Mouse (Mus musculus): Measurements from ENCODE around the gene Ethe1.

DNA sequence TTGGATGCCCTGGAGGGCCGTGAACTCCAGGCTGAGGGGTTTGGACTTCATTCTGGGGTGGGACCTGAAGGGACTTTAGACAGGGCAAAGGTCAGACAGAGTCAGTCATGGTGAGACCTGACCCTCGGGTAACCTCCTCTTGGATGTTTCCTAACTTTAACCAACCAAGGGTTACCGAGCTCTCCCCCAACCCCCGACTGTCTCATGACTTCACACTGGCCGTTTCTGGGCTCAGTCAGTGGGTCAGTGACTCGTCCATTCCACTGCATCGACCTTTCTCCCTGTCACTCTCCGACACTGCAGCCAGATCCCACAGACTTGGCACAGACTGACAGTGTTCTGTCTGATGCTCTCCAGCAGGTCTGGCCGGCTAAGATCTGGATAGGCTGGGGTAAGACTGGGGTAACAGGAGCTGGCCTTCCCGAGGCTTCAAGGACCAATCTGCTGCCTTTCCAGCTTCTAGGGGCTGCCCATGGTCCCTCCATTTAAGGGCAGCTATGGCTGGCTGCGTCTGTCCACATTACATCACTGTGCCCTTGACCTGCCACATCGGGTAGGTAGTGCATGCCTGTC, 13.0 kb upstream of the Ethe1 start:
- no peak for TF ChIP-seq POLR2A (IDR thresholded peaks at IDR 0.05; ENCODE audit: low read depth, low read length)
- TF ChIP-seq CTCF (conservative IDR thresholded peaks at IDR 0.05; ENCODE audit: insufficient read depth, insufficient read length, low read depth, low read length), result no peak

Data from kidney, adult 2 months (tissue).